Mouse (Mus musculus) kidney, postnatal 10 days (tissue): Measurements from ENCODE around the gene Celf2.

ENCODE experiments used
- DNase-seq: peaks from one replicate; pipeline ENCODE4 v3.0.0; 2021; ENCODE audit warnings: mixed read lengths

The Celf2 gene

GRCm38 (mm10) chr2:7001967-7002366 is 507.4 kb downstream of the Celf2 start:
- DNase-seq, result no peak

- no peak for DNase-seq
Observed at GRCm38 (mm10) chr2:6991010-6991421, 518.3 kb downstream of the Celf2 start.

- DNase-seq, result no peak
Observed at GRCm38 (mm10) chr2:6985706-6986105, 523.7 kb downstream of the Celf2 start.

- DNase-seq, result no peak
Observed at GRCm38 (mm10) chr2:6983902-6984301, 525.5 kb downstream of the Celf2 start.

- DNase-seq, result no peak
Observed at GRCm38 (mm10) chr2:6976300-6976699, 533.1 kb downstream of the Celf2 start.

GRCm38 (mm10) chr2:6969228-6969627 is 540.1 kb downstream of the Celf2 start:
- DNase-seq, result no peak

- no peak for DNase-seq
Observed at GRCm38 (mm10) chr2:6965243-6965642, 544.1 kb downstream of the Celf2 start.

- no peak for DNase-seq
Observed at GRCm38 (mm10) chr2:6950702-6951101, 558.7 kb downstream of the Celf2 start.

GRCm38 (mm10) chr2:6945638-6946415 is 563.5 kb downstream of the Celf2 start:
- DNase-seq, result no peak

- no peak for DNase-seq
Observed at GRCm38 (mm10) chr2:6943651-6944050, 565.7 kb downstream of the Celf2 start.

- DNase-seq, result no peak
Observed at GRCm38 (mm10) chr2:6942635-6943390, 566.5 kb downstream of the Celf2 start.

- no peak for DNase-seq
Observed at GRCm38 (mm10) chr2:6939143-6939542, 570.2 kb downstream of the Celf2 start.

- no peak for DNase-seq
Observed at GRCm38 (mm10) chr2:6933130-6933529, 576.2 kb downstream of the Celf2 start.

GRCm38 (mm10) chr2:6927693-6928360 is 581.5 kb downstream of the Celf2 start:
- DNase-seq, result no peak

GRCm38 (mm10) chr2:6925505-6925904 is 583.9 kb downstream of the Celf2 start:
- no peak for DNase-seq

GRCm38 (mm10) chr2:6923738-6924474 is 585.5 kb downstream of the Celf2 start:
- peak; percentile 24 for DNase-seq

- DNase-seq, result no peak
Observed at GRCm38 (mm10) chr2:6915386-6915785, 594.0 kb downstream of the Celf2 start.

GRCm38 (mm10) chr2:6913315-6913714 is 596.0 kb downstream of the Celf2 start:
- DNase-seq, result no peak

- no peak for DNase-seq
Observed at GRCm38 (mm10) chr2:6911932-6912331, 597.4 kb downstream of the Celf2 start.

GRCm38 (mm10) chr2:6909921-6910320 is 599.4 kb downstream of the Celf2 start:
- DNase-seq, result no peak

- no peak for DNase-seq
Observed at GRCm38 (mm10) chr2:6904411-6904810, 605.0 kb downstream of the Celf2 start.

GRCm38 (mm10) chr2:6903251-6903763 is 606.1 kb downstream of the Celf2 start:
- no peak for DNase-seq

- no peak for DNase-seq
Observed at GRCm38 (mm10) chr2:6896896-6897295, 612.5 kb downstream of the Celf2 start.
